Mouse (Mus musculus) hindlimb bud, embryonic 11.5 days (tissue): ENCODE measurements around the gene Tcte2.

Experiments
- DNase-seq: peaks from one replicate; pipeline ENCODE4 v3.0.0-alpha.2; 2012; ENCODE audit warnings: low read depth, low spot score; ENCODE audit errors: extremely low spot score

The Tcte2 gene

DNA sequence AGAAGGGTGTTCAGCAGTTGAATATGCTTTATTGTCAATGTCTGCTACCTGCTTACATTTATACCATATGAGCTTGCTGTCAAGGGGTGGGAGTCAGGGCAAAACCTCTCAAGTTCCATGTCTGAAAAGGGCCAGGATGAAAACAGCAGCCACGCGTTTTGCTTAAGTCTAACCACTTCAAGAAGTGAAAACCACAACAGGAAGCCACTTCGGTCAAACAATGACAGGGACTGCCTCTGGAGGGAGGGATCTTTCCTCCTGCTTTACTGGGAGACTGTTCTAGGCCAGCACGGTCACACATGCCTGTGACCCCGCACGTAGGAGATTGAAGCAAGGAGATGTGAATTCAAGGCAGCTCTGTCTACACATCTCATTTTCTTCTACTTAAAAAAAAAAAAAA lies 15.3 kb downstream of the Tcte2 start:
- no peak for DNase-seq

- no peak for DNase-seq
Observed at GRCm38 (mm10) chr17:13745373-13745772, 16.3 kb downstream of the Tcte2 start.

- no peak for DNase-seq
Observed at GRCm38 (mm10) chr17:13744824-13745223, 16.8 kb downstream of the Tcte2 start.

DNA sequence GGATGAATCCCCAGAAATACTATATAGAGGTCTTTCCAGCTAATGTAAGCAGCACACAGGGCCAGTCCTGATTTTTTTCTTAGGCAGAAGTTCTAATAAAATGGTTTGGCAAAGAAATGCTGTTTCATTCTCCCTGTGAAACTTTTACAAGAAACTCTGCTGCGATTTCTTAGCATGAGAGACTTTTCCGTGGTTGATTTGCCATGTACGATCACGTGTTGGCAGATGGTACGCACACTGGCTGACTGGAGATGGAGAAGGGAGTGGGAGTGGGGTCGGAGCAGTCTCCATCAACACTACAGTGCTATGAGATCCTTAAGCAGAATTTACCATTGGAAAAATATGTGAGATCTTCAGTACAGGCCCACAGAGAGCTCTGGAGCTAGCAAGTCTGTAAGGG lies 17.4 kb downstream of the Tcte2 start:
- DNase-seq: no peak

GRCm38 (mm10) chr17:13743709-13744079 lies 17.9 kb downstream of the Tcte2 start:
- no peak for DNase-seq

DNA sequence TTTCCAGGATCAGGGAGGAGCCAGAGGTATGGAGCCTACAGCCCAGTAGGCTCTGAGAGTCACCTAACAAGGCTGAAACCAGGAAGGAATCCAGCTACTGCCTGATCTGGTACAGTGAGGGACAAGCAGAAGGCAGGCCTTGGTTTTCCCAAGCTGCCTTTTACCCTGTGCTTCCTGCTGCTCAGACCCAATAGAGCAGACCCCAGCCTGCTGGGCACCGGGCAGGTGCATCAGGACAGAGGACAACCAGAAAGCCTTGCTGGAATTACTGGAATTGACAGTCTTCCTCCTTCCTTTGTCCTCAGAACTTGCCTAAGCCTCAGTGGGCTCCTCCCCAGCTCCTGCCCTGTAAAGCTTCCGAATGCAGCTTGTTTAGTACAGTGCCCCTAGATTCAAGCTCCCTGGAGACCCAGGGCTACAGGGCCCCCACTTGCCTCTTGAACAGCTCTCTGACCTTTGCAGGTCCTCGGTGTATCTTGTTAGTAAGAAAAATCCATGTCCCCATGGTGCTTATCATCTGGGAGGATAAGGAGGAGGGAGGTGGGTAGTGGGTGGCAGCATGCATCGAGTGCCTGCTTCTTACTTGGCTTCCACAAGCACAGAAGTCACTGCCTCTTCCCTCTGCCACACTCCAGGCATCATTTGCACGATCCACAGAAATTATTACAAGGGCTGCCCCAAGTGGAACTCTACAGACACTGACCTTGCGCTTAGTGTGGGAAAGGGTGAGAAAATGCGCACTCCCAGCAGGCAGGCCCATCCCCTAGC lies 18.5 kb downstream of the Tcte2 start:
- no peak for DNase-seq

- DNase-seq: no peak
Observed at GRCm38 (mm10) chr17:13742334-13742733, 19.3 kb downstream of the Tcte2 start.

DNA sequence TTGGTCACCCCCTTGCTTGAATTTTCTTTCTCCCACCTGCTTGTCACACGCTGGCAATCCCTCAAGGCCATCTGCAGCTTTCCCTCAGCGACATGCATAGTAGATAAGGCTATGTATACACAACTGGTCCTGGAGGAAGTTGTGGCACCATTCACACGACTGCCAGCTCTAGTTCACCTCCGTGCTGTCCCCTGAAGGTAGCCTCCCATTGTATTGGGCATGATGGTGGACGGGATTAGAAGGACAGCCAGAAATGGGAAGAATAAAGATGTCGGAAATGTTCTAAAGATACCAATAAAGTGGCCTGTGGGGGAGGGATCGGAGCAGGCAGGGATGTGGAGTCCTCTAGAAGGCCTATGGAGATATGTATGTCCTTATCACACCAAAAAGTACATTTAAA lies 20.0 kb downstream of the Tcte2 start:
- no peak for DNase-seq

- DNase-seq: no peak
Observed at GRCm38 (mm10) chr17:13740796-13741195, 20.8 kb downstream of the Tcte2 start.

GRCm38 (mm10) chr17:13739981-13740380 lies 21.6 kb downstream of the Tcte2 start:
- no peak for DNase-seq

GRCm38 (mm10) chr17:13738916-13739315 lies 22.7 kb downstream of the Tcte2 start:
- no peak for DNase-seq

DNA sequence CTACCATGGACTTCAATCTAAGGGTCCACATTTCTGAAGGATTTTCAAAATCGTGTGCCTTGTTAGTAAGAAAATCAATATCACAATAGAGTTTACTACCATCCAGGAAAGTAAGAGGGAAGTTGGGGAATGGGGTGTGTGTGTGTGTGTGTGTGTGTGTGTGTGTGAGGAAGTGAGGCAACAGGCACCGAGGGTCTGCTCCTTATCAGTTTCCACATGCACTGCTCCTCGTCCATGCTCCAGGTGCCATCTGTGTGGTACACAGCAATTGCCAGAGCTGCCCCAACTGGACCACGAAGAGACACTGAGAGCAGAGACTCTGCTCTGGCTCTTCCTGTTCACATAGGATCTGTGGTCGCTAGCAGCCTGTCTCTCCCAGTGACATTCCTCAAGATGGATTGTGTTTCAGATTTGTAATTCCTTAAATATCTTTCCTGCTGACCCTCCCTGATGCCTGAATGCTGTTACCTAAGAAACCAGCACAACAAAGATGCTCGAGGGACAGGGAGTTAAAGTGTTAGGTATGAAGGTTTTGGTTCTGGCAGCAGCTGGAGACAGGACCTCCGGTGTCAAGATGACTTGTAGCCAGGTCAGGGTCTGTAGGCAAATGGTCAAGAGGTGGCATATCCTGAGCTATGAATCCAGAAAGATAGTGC lies 23.4 kb downstream of the Tcte2 start:
- no peak for DNase-seq

- DNase-seq: no peak
Observed at GRCm38 (mm10) chr17:13737336-13737735, 24.3 kb downstream of the Tcte2 start.

GRCm38 (mm10) chr17:13735803-13736282 lies 25.8 kb downstream of the Tcte2 start:
- no peak for DNase-seq

GRCm38 (mm10) chr17:13735057-13735456 lies 26.6 kb downstream of the Tcte2 start:
- no peak for DNase-seq

- DNase-seq: no peak
Observed at GRCm38 (mm10) chr17:13733971-13734370, 27.7 kb downstream of the Tcte2 start.

GRCm38 (mm10) chr17:13732685-13733084 lies 28.9 kb downstream of the Tcte2 start:
- DNase-seq: no peak

- DNase-seq: no peak
Observed at GRCm38 (mm10) chr17:13731727-13732112, 29.9 kb downstream of the Tcte2 start.

- DNase-seq: no peak
Observed at GRCm38 (mm10) chr17:13730980-13731726, 30.5 kb downstream of the Tcte2 start.

GRCm38 (mm10) chr17:13726832-13727355 lies 34.7 kb downstream of the Tcte2 start:
- DNase-seq: no peak

DNA sequence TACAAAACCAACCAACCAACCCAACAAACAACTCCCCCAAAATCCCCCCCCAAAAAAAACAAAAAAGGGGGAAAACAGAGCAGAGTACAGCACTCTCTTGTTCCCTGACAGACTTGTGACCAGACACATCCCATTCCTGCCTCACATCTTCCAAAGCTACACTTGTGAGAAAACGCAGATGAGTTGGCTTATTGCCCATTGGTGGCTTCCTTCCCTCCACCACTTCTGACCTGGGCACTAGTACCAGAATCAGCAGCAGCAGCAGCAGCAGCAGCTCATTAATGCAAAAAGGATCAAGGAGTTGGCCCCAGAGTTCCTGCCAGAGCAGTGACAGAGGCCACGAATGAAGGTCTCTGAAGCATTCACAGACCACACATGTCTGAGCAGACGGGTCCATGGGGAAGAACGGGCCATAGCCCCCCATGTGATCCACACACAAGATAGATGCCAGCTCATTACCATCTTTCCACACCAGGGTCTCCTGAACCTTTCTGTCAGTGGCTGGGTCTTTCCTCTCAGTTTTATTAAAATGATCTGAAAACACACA lies 36.5 kb downstream of the Tcte2 start:
- no peak for DNase-seq
